Comparison of ENCODE assay signal across 19 mouse cellular contexts in genomic region chr11:30928498-30928897, GRCm38 (mm10). TPM values are rescaled to one million over a fixed set of nuclear protein-coding genes. Genes with fewer than 3 reads are reported as not detected.
"Had no signal": no experiment of that assay in that cellular context is flagged by ENCODE, and none has a peak within 500 bp of the region (broad histone marks: within the 10 kb centered on the region; RNA-seq: fewer than 3 reads in every experiment).

No protein-coding gene starts in this region.

- H3K4me3 ChIP-seq: limb, embryonic 12.5 days; limb, embryonic 15.5 days; megakaryocyte, embryonic 14.5 days had no signal

- H3K9ac ChIP-seq: limb, embryonic 12.5 days; limb, embryonic 15.5 days; liver, embryonic 14.5 days; liver, postnatal 0 days; lung, embryonic 14.5 days had no signal

- DNase-seq: kidney, adult 2 months; kidney, postnatal 25 days; left cerebral cortex, postnatal 4 days; liver, postnatal 0 days; lung, embryonic 14.5 days; midbrain, embryonic 14.5 days; thymus, postnatal 25 days had no signal

- H3K4me2 ChIP-seq: limb, embryonic 12.5 days; limb, embryonic 15.5 days; liver, embryonic 11.5 days; lung, embryonic 14.5 days; midbrain, embryonic 11.5 days had no signal

- ATAC-seq: inflammation-experienced regulatory T-cells, adult 6 months; intestine, postnatal 0 days; liver, postnatal 0 days; lung, postnatal 0 days had no signal

- H3K9me3 ChIP-seq: limb, embryonic 12.5 days; limb, embryonic 15.5 days; megakaryocyte, embryonic 14.5 days had no signal

- H3K4me1 ChIP-seq: limb, embryonic 12.5 days; limb, embryonic 15.5 days; megakaryocyte, embryonic 14.5 days had no signal

- H3K27me3 ChIP-seq: limb, embryonic 12.5 days; limb, embryonic 15.5 days; megakaryocyte, embryonic 14.5 days had no signal

- H3K27ac ChIP-seq: kidney, postnatal 0 days; limb, embryonic 12.5 days; limb, embryonic 15.5 days; liver, embryonic 14.5 days; macrophage had no signal

RNA-seq across cellular contexts. Expression of gene Gpr75, which starts 43.3 kb away (rescaled TPM):
- polyA plus RNA-seq: inflammation-experienced regulatory T-cells, adult 6 months; liver, embryonic 11.5 days; liver, postnatal 0 days; macrophage; thymus, postnatal 0 days had no signal
